Mouse (Mus musculus) adipocyte (in vitro differentiated cells): ENCODE data around the gene Slc16a5.
"Not testable (repeated sequence)": the region's sequence is repeated elsewhere in the genome, so short reads cannot be mapped to it uniquely, and the experiment has no call there.

Experiments
- DNase-seq: peaks from one replicate; pipeline ENCODE4 v3.0.0-alpha.2; 2016; ENCODE audit warnings: low spot score

Gene Slc16a5

DNA sequence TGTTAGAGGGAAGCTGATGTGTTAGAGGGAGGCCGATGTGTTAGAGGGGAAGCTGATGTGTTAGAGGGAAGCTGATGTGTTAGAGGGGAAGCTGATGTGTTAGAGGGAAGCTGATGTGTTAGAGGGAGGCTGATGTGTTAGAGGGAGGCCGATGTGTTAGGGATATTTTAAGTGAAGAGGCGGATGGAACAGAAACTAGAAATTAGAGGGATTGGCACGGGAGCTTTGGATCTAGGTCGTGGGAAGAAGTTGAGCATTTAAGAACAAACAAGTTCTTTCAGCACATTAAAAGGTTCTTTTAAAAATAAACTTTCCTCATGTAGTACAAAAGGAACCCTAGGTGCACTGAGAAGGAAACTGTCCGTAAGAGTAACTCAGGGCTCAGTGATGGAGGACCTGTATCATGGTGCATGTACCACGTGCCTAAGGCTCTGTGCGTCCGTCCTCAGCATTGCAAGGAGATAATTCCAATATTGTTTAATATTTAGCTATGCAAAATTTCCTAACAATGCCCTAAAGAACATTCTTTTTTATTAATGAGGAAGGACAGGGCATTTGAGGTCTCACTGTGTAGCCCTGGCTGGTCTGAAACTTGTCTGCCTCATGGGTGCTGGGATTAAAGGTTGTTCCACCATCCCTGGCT is 16.1 kb downstream of the Slc16a5 start:
- no peak for DNase-seq

GRCm38 (mm10) chr11:115481553-115482259 is 19.4 kb downstream of the Slc16a5 start:
- DNase-seq: no peak

DNA sequence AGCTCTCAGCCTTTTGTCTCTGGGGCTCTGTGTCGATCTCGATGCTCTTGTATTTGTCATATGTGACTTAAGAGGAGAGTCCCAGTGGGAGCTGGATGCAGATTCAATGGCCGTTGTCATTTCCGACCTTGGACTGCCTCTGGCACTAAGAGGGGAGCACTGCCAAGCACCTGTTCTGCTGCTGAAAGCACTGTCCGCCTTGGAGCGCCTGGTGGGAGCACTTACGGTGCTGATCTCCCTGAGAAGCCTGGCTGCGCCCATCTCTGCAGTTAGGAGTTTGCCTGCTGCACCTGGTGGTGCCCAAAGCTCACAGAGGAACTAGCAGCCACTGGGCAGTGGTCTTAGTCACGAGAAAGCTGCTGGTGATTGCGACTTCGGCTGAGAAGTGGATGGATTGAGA is 21.0 kb downstream of the Slc16a5 start:
- no peak for DNase-seq

- peak; percentile 90 for DNase-seq
Measured at GRCm38 (mm10) chr11:115483726-115484125, 21.5 kb downstream of the Slc16a5 start.

GRCm38 (mm10) chr11:115485155-115485554 is 22.9 kb downstream of the Slc16a5 start:
- DNase-seq: no peak

GRCm38 (mm10) chr11:115488551-115489104 is 26.4 kb downstream of the Slc16a5 start:
- DNase-seq: no peak

- DNase-seq: no peak
Measured at GRCm38 (mm10) chr11:115490441-115491355, 28.4 kb downstream of the Slc16a5 start.

GRCm38 (mm10) chr11:115491356-115492083 is 29.2 kb downstream of the Slc16a5 start, which contains the start of gene Nt5c:
Gene Nt5c, minus strand, starts transcription at chr11:115491862.
- DNase-seq: peak; percentile 82

GRCm38 (mm10) chr11:115492387-115492786 is 30.1 kb downstream of the Slc16a5 start:
- DNase-seq: no peak

- DNase-seq: not testable (repeated sequence)
Measured at GRCm38 (mm10) chr11:115496559-115496958, 34.3 kb downstream of the Slc16a5 start.

DNA sequence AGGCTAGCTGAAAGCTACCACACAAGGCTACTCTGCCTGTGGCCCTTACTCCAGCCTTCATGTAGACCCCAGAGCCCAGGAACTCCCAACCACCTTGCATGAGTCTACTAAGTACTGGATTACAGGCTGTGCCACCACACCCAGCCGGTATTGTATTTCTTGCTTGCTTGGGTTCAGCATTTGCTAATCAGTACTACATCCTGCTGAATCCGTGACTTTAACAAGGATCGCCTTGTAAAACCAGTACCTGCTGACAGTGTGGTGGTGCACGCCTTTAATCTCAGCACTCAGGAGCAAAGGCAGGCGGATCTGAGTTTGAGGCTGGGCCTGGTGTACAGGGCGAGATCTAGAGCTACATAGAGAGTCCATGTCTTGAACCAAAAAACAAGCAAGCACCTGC is 40.4 kb downstream of the Slc16a5 start:
- DNase-seq: no peak

GRCm38 (mm10) chr11:115506586-115506985 is 44.3 kb downstream of the Slc16a5 start:
- DNase-seq: no peak

DNA sequence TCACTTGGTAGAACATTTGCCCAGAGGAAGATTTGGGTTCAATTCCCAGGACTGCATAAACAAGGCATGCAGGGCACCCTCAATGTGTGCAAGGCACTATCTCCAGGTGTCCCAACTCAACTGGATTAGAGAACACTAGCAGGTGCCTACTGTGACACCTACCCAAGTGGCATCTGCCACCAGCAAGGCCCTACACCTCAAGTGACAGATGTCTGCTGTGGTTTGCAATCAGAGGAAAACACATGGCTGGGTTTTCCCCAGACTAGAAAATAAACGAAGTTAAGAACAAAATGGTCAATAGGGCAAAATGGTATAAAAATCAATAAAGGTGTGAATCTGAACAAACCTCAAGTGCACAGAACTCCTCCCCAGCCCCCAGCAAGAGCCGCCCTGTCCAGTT is 45.8 kb downstream of the Slc16a5 start:
- no peak for DNase-seq

GRCm38 (mm10) chr11:115509773-115510506 is 47.7 kb downstream of the Slc16a5 start:
- DNase-seq: peak; percentile 48

GRCm38 (mm10) chr11:115510507-115510888 is 48.2 kb downstream of the Slc16a5 start:
- DNase-seq: no peak

DNA sequence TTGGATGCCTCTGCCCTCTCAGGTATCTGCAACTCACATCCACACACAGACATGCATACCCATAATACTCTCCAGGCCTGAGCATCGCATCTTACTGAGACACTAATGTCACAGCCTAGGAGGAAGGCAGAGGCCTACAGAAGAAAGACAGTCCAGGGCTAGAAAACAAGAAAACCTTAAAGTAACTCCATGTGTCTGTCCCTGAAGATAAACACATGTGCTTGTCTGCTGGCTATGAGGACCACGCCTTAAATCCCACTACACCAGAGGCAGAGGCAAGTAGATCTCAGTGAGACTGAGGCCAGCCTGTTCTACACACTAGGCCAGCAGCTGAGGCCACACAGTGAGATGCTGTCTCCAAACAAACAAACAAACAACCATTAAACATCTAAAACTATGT is 48.8 kb downstream of the Slc16a5 start:
- DNase-seq: no peak

DNA sequence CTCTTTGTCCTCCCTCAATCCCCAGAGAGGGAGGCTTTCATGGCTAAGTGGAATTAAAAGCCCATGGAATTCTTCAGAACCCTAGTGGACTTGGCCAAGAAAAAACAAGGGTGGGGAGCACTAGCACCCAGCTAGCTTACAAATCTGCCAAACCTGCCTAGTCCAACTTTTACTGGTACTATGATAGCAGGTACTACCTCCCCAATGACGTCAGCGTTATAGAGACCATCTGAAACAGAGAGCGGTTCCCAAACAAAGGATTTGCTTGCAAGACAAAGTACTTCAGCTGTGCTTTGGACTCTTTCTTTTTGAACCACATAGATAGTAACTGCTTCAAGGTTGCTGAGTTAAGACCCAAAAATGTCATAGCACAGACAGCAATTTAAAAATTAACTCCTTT is 49.7 kb downstream of the Slc16a5 start:
- DNase-seq: no peak

DNA sequence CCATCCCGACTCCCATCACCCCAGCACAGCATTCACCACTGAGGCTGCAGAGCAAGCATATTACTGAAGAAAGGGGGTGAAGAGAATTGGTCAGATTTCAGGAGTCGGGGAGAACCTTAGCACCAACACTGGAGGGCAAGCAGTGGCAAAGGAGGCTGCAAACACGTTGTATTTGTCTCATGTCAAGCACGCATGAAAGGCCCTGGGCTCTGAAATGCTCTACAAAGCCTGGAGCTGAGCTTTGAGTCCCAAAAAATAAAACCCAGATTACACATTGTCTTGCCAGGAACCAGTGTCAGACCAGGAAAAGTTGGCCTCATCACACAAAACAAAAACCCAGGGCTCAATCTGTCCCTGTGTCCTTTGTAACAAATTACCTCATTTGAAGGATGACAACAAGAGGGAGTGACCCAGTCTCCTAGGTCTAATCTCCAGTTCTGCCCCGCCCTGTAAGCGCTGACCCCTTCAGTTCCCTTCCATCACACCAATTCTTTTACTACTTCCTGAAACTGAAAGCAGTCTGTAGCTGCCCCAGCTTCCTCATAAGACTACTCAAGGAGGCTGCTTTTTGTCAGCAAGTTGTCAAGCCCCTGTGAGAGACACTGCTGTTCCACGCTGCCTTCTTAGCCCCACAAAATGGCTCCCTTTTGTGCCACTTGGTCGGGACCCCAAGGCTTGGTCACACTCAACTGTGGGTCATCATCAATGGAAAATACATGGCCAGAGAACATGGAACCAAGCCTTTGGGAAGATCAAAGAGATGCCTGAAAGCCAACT is 50.3 kb downstream of the Slc16a5 start:
- DNase-seq: peak; percentile 65

- DNase-seq: peak; percentile 64
Measured at GRCm38 (mm10) chr11:115513271-115514237, 51.3 kb downstream of the Slc16a5 start.
